11 mouse cellular contexts compared by ENCODE assay signal in the genomic region with DNA sequence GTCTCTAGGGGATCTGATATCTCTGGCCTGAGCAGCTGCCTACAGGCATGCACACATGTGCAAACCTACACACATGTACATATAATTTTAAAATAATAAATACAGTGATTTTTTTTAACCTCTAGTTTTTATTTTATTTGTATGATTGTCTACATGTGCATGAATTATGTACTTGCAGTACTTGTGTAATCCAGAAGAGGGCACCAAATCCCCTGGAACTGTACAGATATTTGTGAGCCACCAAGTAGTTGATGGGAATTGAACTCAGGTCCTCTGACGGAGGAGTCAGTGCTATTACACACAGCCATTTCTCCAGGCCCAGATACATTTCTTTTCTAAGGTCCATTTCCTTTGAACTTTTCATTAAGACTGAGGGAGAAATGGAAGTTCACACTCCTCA. TPM values are rescaled to one million over a fixed set of nuclear protein-coding genes. Genes with fewer than 3 reads are reported as not detected.
A peak's percentile ranks its signal among the peaks of the same experiment; 100 is the strongest.
DNase-seq lines count a peak whose midpoint lies in the region; ATAC-seq and TF ChIP-seq lines count a peak whose summit lies in the region.
"Had no signal": no experiment of that assay in that cellular context is flagged by ENCODE, and none has a peak within 500 bp of the region (broad histone marks: within the 10 kb centered on the region; RNA-seq: fewer than 3 reads in every experiment).

No protein-coding gene starts in this region.

- intact Hi-C loops in gastrocnemius, adult 2 months (cut with DNase I): no loop called here
- intact Hi-C loops in gastrocnemius, postnatal 14 days (cut with DNase I; ENCODE audit: low total_unique reads): loop anchor here (10.0 kb wide), 1 partner anchor 241 kb away; no protein-coding TSS in a partner anchor

- H3K27me3 ChIP-seq in lung, embryonic 14.5 days (ENCODE audit: insufficient read depth, low read length): no peaks in the 10 kb centered on the region
- H3K27me3 ChIP-seq: midbrain, embryonic 15.5 days had no signal

- H3K36me3 ChIP-seq in lung, embryonic 14.5 days (ENCODE audit: insufficient read depth): no peaks in the 10 kb centered on the region
- H3K36me3 ChIP-seq: midbrain, embryonic 15.5 days had no signal

- H3K4me2 ChIP-seq in lung, embryonic 14.5 days: no peak overlapping the region
- H3K4me2 ChIP-seq: midbrain, embryonic 15.5 days had no signal

- no peak overlapping the region for H3K4me3 ChIP-seq in gastrocnemius, adult 2 months
- no peak overlapping the region for H3K4me3 ChIP-seq in lung, embryonic 14.5 days (ENCODE audit: low read depth, low read length)
- H3K4me3 ChIP-seq: erythroblast, embryonic 14.5 days; midbrain, embryonic 15.5 days had no signal

- no peak overlapping the region for H3K9ac ChIP-seq in lung, embryonic 14.5 days
- H3K9ac ChIP-seq: midbrain, embryonic 15.5 days had no signal

- H3K9me3 ChIP-seq in lung, embryonic 14.5 days (ENCODE audit: low read depth, low read length): no peaks in the 10 kb centered on the region
- H3K9me3 ChIP-seq: midbrain, embryonic 15.5 days had no signal

- H3K4me1 ChIP-seq in lung, embryonic 14.5 days (ENCODE audit: insufficient read depth): no peaks in the 10 kb centered on the region
- H3K4me1 ChIP-seq: midbrain, embryonic 15.5 days had no signal

- TF ChIP-seq CTCF in gastrocnemius, adult 2 months (IDR thresholded peaks at IDR 0.05): peak; percentile 66
- peak; percentile 58 for TF ChIP-seq CTCF in lung, embryonic 14.5 days (IDR thresholded peaks at IDR 0.05; ENCODE audit: low read depth)

- no peak for ATAC-seq in lung, embryonic 14.5 days (ENCODE audit: insufficient read depth)
- no peak for ATAC-seq in erythroid progenitor cell, adult 5-6 weeks (replicated peaks; ENCODE audit: low FRiP score, poor library complexity, severe bottlenecking)
- ATAC-seq: midbrain, embryonic 15.5 days had no signal

- H3K27ac ChIP-seq in gastrocnemius, adult 2 months: no peak overlapping the region
- no peak overlapping the region for H3K27ac ChIP-seq in lung, embryonic 14.5 days (ENCODE audit: low read depth)
- H3K27ac ChIP-seq: midbrain, embryonic 15.5 days had no signal

- 65% methylated on average over 1 of the region's 1 CpGs for WGBS in lung, embryonic 14.5 days

- DNase-seq in gastrocnemius, adult 2 months: no peak
- DNase-seq in gastrocnemius, postnatal 14 days: no peak
- DNase-seq in lung, embryonic 14.5 days: peak; percentile 56
- no peak for DNase-seq in lung, adult 18-20 months
- DNase-seq in MN1 (ENCODE audit: low spot score): peak; percentile 11
- peak; percentile 20 for DNase-seq in mesoderm, embryonic 11.5 days (ENCODE audit: low read depth, low spot score)
- DNase-seq in Muller cell, postnatal 12 days (ENCODE audit: inconsistent ontology term): no peak

RNA-seq across cellular contexts. Expression of a gene that starts 12.3 kb away (rescaled TPM):
- not detected for total RNA-seq in gastrocnemius, adult 2 months (2021)
- not detected for total RNA-seq in gastrocnemius, postnatal 14 days (2021)
- not detected in 2 replicates for polyA plus RNA-seq in lung, embryonic 14.5 days (2014; fragmentation: Nextera tagmentation; extraction: Ambion mirVana)
- not detected in 2 replicates for total RNA-seq in erythroid progenitor cell, adult 5-6 weeks (2015; ENCODE audit: low replicate concordance)
- not detected in 2 replicates for total RNA-seq in erythroid progenitor cell, adult 5-6 weeks (2017; ENCODE audit: low replicate concordance)
- total RNA-seq: heart, postnatal 10 days had no signal
- polyA plus RNA-seq: erythroblast, embryonic 14.5 days had no signal

Comparison
In these comparisons a context has a peak if more than half of its experiments do, and no peak if none do; other contexts are left out.
1. DNase-seq: peak in lung, embryonic 14.5 days (single experiment), MN1 (single experiment) and mesoderm, embryonic 11.5 days (single experiment); none in gastrocnemius, adult 2 months (single experiment), gastrocnemius, postnatal 14 days (single experiment), lung, adult 18-20 months (0 of 2) and Muller cell, postnatal 12 days (single experiment).